Mouse (Mus musculus): Measurements from ENCODE around the gene Ctnnd2. TPM values are rescaled to one million over a fixed set of nuclear protein-coding genes. Genes with fewer than 3 reads are reported as not detected.

Ctnnd2 gene
- polyA plus RNA-seq, 1 experiment from 2014 or later, result 1.0 TPM

- Histone ChIP-seq H3K36me3 (ENCODE audit: control insufficient read depth, insufficient read depth) (no peaks in the 10 kb centered on the region), H3K4me1 (replicated peaks; ENCODE audit: control insufficient read depth, insufficient read depth, low read length) (no peaks in the 10 kb centered on the region), H3K4me2 (replicated peaks; ENCODE audit: low read depth) (no peak overlapping the region), H3K9me3 (ENCODE audit: control insufficient read depth) (no peaks in the 10 kb centered on the region), H3K27ac (ENCODE audit: low read depth, low read length) (no peak overlapping the region), H3K4me3 (ENCODE audit: low read depth, low read length) (no peak overlapping the region), H3K27me3 (replicated peaks; ENCODE audit: control insufficient read depth, insufficient read depth, low read length) (no peaks in the 10 kb centered on the region), H3K9ac (ENCODE audit: low read depth, low read length) (no peak overlapping the region)
- no peak for TF ChIP-seq CTCF (IDR thresholded peaks at IDR 0.05; ENCODE audit: low read depth)
- ATAC-seq, result no peak
- 94% methylated on average over 7 of the region's 7 CpGs for WGBS
Measured at GRCm38 (mm10) chr15:30966826-30967225, 794.4 kb downstream of the Ctnnd2 start.

- Histone ChIP-seq H3K36me3 (ENCODE audit: control insufficient read depth, insufficient read depth) (no peaks in the 10 kb centered on the region), H3K27me3 (replicated peaks; ENCODE audit: control insufficient read depth, insufficient read depth, low read length) (no peaks in the 10 kb centered on the region), H3K9me3 (ENCODE audit: control insufficient read depth) (no peaks in the 10 kb centered on the region), H3K4me3 (ENCODE audit: low read depth, low read length) (no peak overlapping the region), H3K9ac (ENCODE audit: low read depth, low read length) (no peak overlapping the region), H3K27ac (ENCODE audit: low read depth, low read length) (no peak overlapping the region), H3K4me1 (replicated peaks; ENCODE audit: control insufficient read depth, insufficient read depth, low read length) (no peaks in the 10 kb centered on the region), H3K4me2 (replicated peaks; ENCODE audit: low read depth) (no peak overlapping the region)
- no peak for TF ChIP-seq CTCF (IDR thresholded peaks at IDR 0.05; ENCODE audit: low read depth)
- WGBS, result 93% methylated on average over 1 of the region's 1 CpGs
- no peak for ATAC-seq
Measured at GRCm38 (mm10) chr15:30974436-30974835, 802.0 kb downstream of the Ctnnd2 start.

- no peak for TF ChIP-seq CTCF (IDR thresholded peaks at IDR 0.05; ENCODE audit: low read depth)
- H3K4me2 ChIP-seq (replicated peaks; ENCODE audit: low read depth), result no peak overlapping the region
- ATAC-seq, result no peak
- H3K9me3 ChIP-seq (ENCODE audit: control insufficient read depth), result no peaks in the 10 kb centered on the region
- no peak overlapping the region for H3K4me3 ChIP-seq (ENCODE audit: low read depth, low read length)
- no peak overlapping the region for H3K27ac ChIP-seq (ENCODE audit: low read depth, low read length)
- H3K4me1 ChIP-seq (replicated peaks; ENCODE audit: control insufficient read depth, insufficient read depth, low read length), result no peaks in the 10 kb centered on the region
- WGBS, result 90% methylated on average over 16 of the region's 16 CpGs
- H3K27me3 ChIP-seq (replicated peaks; ENCODE audit: control insufficient read depth, insufficient read depth, low read length), result no peaks in the 10 kb centered on the region
- H3K9ac ChIP-seq (ENCODE audit: low read depth, low read length), result no peak overlapping the region
- H3K36me3 ChIP-seq (ENCODE audit: control insufficient read depth, insufficient read depth), result no peaks in the 10 kb centered on the region
Measured at GRCm38 (mm10) chr15:30974991-30975775, 802.8 kb downstream of the Ctnnd2 start.

GRCm38 (mm10) chr15:30977166-30977740, 804.9 kb downstream of the Ctnnd2 start:
- no peak for ATAC-seq
- Histone ChIP-seq H3K4me2 (replicated peaks; ENCODE audit: low read depth) (no peak overlapping the region), H3K36me3 (ENCODE audit: control insufficient read depth, insufficient read depth) (no peaks in the 10 kb centered on the region), H3K4me3 (ENCODE audit: low read depth, low read length) (no peak overlapping the region), H3K4me1 (replicated peaks; ENCODE audit: control insufficient read depth, insufficient read depth, low read length) (no peaks in the 10 kb centered on the region), H3K27me3 (replicated peaks; ENCODE audit: control insufficient read depth, insufficient read depth, low read length) (no peaks in the 10 kb centered on the region), H3K9ac (ENCODE audit: low read depth, low read length) (no peak overlapping the region), H3K9me3 (ENCODE audit: control insufficient read depth) (no peaks in the 10 kb centered on the region), H3K27ac (ENCODE audit: low read depth, low read length) (no peak overlapping the region)
- no peak for TF ChIP-seq CTCF (IDR thresholded peaks at IDR 0.05; ENCODE audit: low read depth)
- WGBS, result 69% methylated on average over 11 of the region's 11 CpGs

GRCm38 (mm10) chr15:30986890-30987289, 814.5 kb downstream of the Ctnnd2 start:
- no peak for TF ChIP-seq CTCF (IDR thresholded peaks at IDR 0.05; ENCODE audit: low read depth)
- H3K4me3 ChIP-seq (ENCODE audit: low read depth, low read length), result no peak overlapping the region
- no peak overlapping the region for H3K27ac ChIP-seq (ENCODE audit: low read depth, low read length)
- WGBS, result 79% methylated on average over 2 of the region's 2 CpGs
- ATAC-seq, result no peak
- H3K4me2 ChIP-seq (replicated peaks; ENCODE audit: low read depth), result no peak overlapping the region
- no peaks in the 10 kb centered on the region for H3K27me3 ChIP-seq (replicated peaks; ENCODE audit: control insufficient read depth, insufficient read depth, low read length)
- H3K4me1 ChIP-seq (replicated peaks; ENCODE audit: control insufficient read depth, insufficient read depth, low read length), result no peaks in the 10 kb centered on the region
- H3K9ac ChIP-seq (ENCODE audit: low read depth, low read length), result no peak overlapping the region
- H3K36me3 ChIP-seq (ENCODE audit: control insufficient read depth, insufficient read depth), result no peaks in the 10 kb centered on the region
- no peaks in the 10 kb centered on the region for H3K9me3 ChIP-seq (ENCODE audit: control insufficient read depth)

GRCm38 (mm10) chr15:30990421-30991252, 818.2 kb downstream of the Ctnnd2 start:
- Histone ChIP-seq H3K4me3 (ENCODE audit: low read depth, low read length) (no peak overlapping the region), H3K27me3 (replicated peaks; ENCODE audit: control insufficient read depth, insufficient read depth, low read length) (no peaks in the 10 kb centered on the region), H3K9ac (ENCODE audit: low read depth, low read length) (no peak overlapping the region), H3K27ac (ENCODE audit: low read depth, low read length) (no peak overlapping the region), H3K4me2 (replicated peaks; ENCODE audit: low read depth) (no peak overlapping the region), H3K4me1 (replicated peaks; ENCODE audit: control insufficient read depth, insufficient read depth, low read length) (no peaks in the 10 kb centered on the region), H3K36me3 (ENCODE audit: control insufficient read depth, insufficient read depth) (no peaks in the 10 kb centered on the region), H3K9me3 (ENCODE audit: control insufficient read depth) (no peaks in the 10 kb centered on the region)
- TF ChIP-seq CTCF (IDR thresholded peaks at IDR 0.05; ENCODE audit: low read depth), result no peak
- whole genome bisulfite sequencing, result 60% methylated on average over 15 of the region's 15 CpGs
- ATAC-seq, result no peak

All from intestine, postnatal 0 days (tissue).